Mouse (Mus musculus): ENCODE data around the gene Fkbp10.

DNA sequence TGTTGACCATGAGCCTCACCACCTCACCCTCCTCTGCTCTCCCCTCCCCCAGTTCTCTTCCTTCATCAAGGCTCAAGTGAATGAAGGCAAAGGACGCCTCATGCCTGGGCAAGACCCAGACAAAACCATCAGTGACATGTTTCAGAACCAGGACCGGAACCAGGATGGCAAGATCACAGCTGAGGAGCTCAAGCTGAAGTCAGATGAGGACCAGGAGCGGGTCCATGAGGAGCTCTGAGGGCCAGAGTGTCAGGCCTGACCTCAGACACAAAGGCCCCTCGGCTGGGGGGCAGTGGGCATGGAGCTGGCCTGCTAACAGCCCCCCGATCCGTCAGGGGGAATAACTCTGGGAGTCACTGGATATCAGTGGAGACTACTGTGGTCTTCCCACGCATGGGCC lies 8.3 kb downstream of the Fkbp10 start:
- TF ChIP-seq CTCF (conservative IDR thresholded peaks at IDR 0.05; ENCODE audit: low read length) = no peak
- no peak for TF ChIP-seq NANOG (IDR thresholded peaks at IDR 0.05; ENCODE audit: borderline replicate concordance, low read length)
